Mouse (Mus musculus) cerebellum, adult 18-20 months (tissue): ENCODE measurements at regions not wholly inside any gene's neighbourhood (a gene's known extent, or its start where the extent isn't known, plus 50 kb on each side); places are given as distances from the start of the nearest gene placed in this dataset.

ENCODE experiments used
- DNase-seq, 2 experiments: peaks; one replicate each; pipeline ENCODE4 v3.0.0; 2021

- no peak for DNase-seq
Measured at GRCm38 (mm10) chr12:92618519-92618918, 769.6 kb upstream of the Sel1l start.

- DNase-seq: no peak
Measured at GRCm38 (mm10) chr12:92601673-92602072, 752.7 kb upstream of the Sel1l start.

- DNase-seq: no peak
Measured at GRCm38 (mm10) chr12:92589725-92590124, 740.8 kb upstream of the Sel1l start.

- DNase-seq: no peak
Measured at GRCm38 (mm10) chr12:92589305-92589704, 740.3 kb upstream of the Sel1l start.

- no peak for DNase-seq
Measured at GRCm38 (mm10) chr12:92578596-92578995, 729.6 kb upstream of the Sel1l start.
